Mouse (Mus musculus) c-Kit-positive CD71-negative TER-119-negative erythroid progenitor cells, embryonic 14.5 days (primary cell): ENCODE data around the gene Vps13c.
A peak's percentile ranks its signal among the peaks of the same experiment; 100 is the strongest.

ENCODE experiments used
- DNase-seq: peaks from one replicate; pipeline ENCODE4 v3.0.0-alpha.2; 2013; ENCODE audit warnings: low read depth

Gene Vps13c

GRCm38 (mm10) chr9:67839981-67840859 is at the start of gene Vps13c:
TSS of gene Vps13c (plus strand) at chr9:67840396.
- peak; percentile 47 for DNase-seq

GRCm38 (mm10) chr9:67792405-67792804 is 47.8 kb upstream of the Vps13c start:
- DNase-seq, result no peak

- no peak for DNase-seq
Measured at GRCm38 (mm10) chr9:67793501-67793900, 46.7 kb upstream of the Vps13c start.

- no peak for DNase-seq
Measured at GRCm38 (mm10) chr9:67794216-67794615, 46.0 kb upstream of the Vps13c start.

- no peak for DNase-seq
Measured at GRCm38 (mm10) chr9:67794668-67795067, 45.5 kb upstream of the Vps13c start.

- no peak for DNase-seq
Measured at GRCm38 (mm10) chr9:67795205-67795675, 45.0 kb upstream of the Vps13c start.

- no peak for DNase-seq
Measured at GRCm38 (mm10) chr9:67799078-67799819, 40.9 kb upstream of the Vps13c start.

- peak; percentile 49 for DNase-seq
Measured at GRCm38 (mm10) chr9:67802241-67802640, 38.0 kb upstream of the Vps13c start.

- DNase-seq, result no peak
Measured at GRCm38 (mm10) chr9:67807000-67807399, 33.2 kb upstream of the Vps13c start.

GRCm38 (mm10) chr9:67810527-67810926 is 29.7 kb upstream of the Vps13c start:
- no peak for DNase-seq

- no peak for DNase-seq
Measured at GRCm38 (mm10) chr9:67811116-67811515, 29.1 kb upstream of the Vps13c start.

- no peak for DNase-seq
Measured at GRCm38 (mm10) chr9:67813171-67813570, 27.0 kb upstream of the Vps13c start.

GRCm38 (mm10) chr9:67813665-67814337 is 26.4 kb upstream of the Vps13c start:
- no peak for DNase-seq

GRCm38 (mm10) chr9:67816172-67816928 is 23.8 kb upstream of the Vps13c start:
- no peak for DNase-seq

GRCm38 (mm10) chr9:67817898-67818667 is 22.1 kb upstream of the Vps13c start:
- no peak for DNase-seq

- DNase-seq, result no peak
Measured at GRCm38 (mm10) chr9:67818668-67818950, 21.6 kb upstream of the Vps13c start.

- no peak for DNase-seq
Measured at GRCm38 (mm10) chr9:67823131-67823530, 17.1 kb upstream of the Vps13c start.

GRCm38 (mm10) chr9:67825527-67825926 is 14.7 kb upstream of the Vps13c start:
- DNase-seq, result no peak

GRCm38 (mm10) chr9:67828182-67828581 is 12.0 kb upstream of the Vps13c start:
- DNase-seq, result no peak

- DNase-seq, result no peak
Measured at GRCm38 (mm10) chr9:67830411-67831358, 9.5 kb upstream of the Vps13c start.
